ENCODE assay signal across 21 mouse cellular contexts in genomic region chr2:90922636-90923035, GRCm38 (mm10). TPM values are rescaled to one million over a fixed set of nuclear protein-coding genes. Genes with fewer than 3 reads are reported as not detected.
DNase-seq lines count a peak whose midpoint lies in the region; TF ChIP-seq lines count a peak whose summit lies in the region.
"Had no signal": no experiment of that assay in that cellular context is flagged by ENCODE, and none has a peak within 500 bp of the region (broad histone marks: within the 10 kb centered on the region; RNA-seq: fewer than 3 reads in every experiment).

No protein-coding gene starts in this region.

- no peaks in the 10 kb centered on the region for H3K36me3 ChIP-seq in myocyte (ENCODE audit: control insufficient read depth, insufficient read depth)
- H3K36me3 ChIP-seq: embryonic facial prominence, embryonic 10.5 days; embryonic facial prominence, embryonic 12.5 days; forebrain, embryonic 15.5 days; G1E had no signal

- H3ac ChIP-seq in myocyte (ENCODE audit: control insufficient read depth, insufficient read length) = no peak overlapping the region

- no peak for TF ChIP-seq POLR2A in myocyte (IDR thresholded peaks at IDR 0.05; ENCODE audit: insufficient read length, low read depth)

- H3K4me3 ChIP-seq in myocyte = no peak overlapping the region
- H3K4me3 ChIP-seq: embryonic facial prominence, embryonic 10.5 days; embryonic facial prominence, embryonic 12.5 days; forebrain, embryonic 13.5 days; forebrain, embryonic 15.5 days had no signal

- H3K4me2 ChIP-seq in myocyte (ENCODE audit: low read depth) = no peak overlapping the region
- H3K4me2 ChIP-seq: embryonic facial prominence, embryonic 12.5 days; forebrain, embryonic 13.5 days; forebrain, embryonic 15.5 days had no signal

- no peaks in the 10 kb centered on the region for H3K27me3 ChIP-seq in myocyte (ENCODE audit: control insufficient read depth, insufficient read depth, insufficient read length)
- H3K27me3 ChIP-seq: embryonic facial prominence, embryonic 12.5 days; forebrain, embryonic 13.5 days; forebrain, embryonic 15.5 days had no signal

- no peaks in the 10 kb centered on the region for H3K79me2 ChIP-seq in myocyte (ENCODE audit: control insufficient read depth, insufficient read depth)

- DNase-seq in 416B (ENCODE audit: low read depth) (peak; percentile 68), NIH3T3 (ENCODE audit: low read depth) (peak; percentile 82)
- DNase-seq in right cerebral cortex, postnatal 10 days (ENCODE audit: low spot score in 2 of 2) = no peak
- DNase-seq in kidney, postnatal 10 days = no peak
- no peak for DNase-seq in heart, postnatal 4 days
- DNase-seq: adrenal gland, adult 2 months; adrenal gland, postnatal 14 days; adrenal gland, postnatal 36 days; cerebellum, adult 11-12 months; cerebellum, adult 2 months; cerebellum, adult 9-10 months; cerebellum, postnatal 10 days; cerebellum, postnatal 25 days; forebrain, postnatal 0 days had no signal

TF ChIP-seq in myocyte, 11 proteins besides CTCF, POLR2A, EP300 and RAD21:
- TF ChIP-seq CEBPB (IDR thresholded peaks at IDR 0.05; ENCODE audit: insufficient read depth, poor library complexity, severe bottlenecking) = peak; percentile 74
- no peak for TF ChIP-seq MYOG (IDR thresholded peaks at IDR 0.05; ENCODE audit: control insufficient read depth in 1 of 3, insufficient read depth in 1 of 3, insufficient read length in 2 of 3, low read depth in 2 of 3)

RNA-seq across cellular contexts. Expression of gene Celf1, which starts 17.5 kb away (rescaled TPM):
- 27.1 TPM for polyA plus RNA-seq in myocyte (2012; fragmentation: generic; extraction: Trizol)
- total RNA-seq in heart, postnatal 4 days (2021) = 100 to 1,000 TPM; 135 to 145 TPM

RNA-seq across cellular contexts. Expression of gene Ndufs3, which starts 18.0 kb away (rescaled TPM):
- polyA plus RNA-seq in myocyte (2012; fragmentation: generic; extraction: Trizol) = 268 TPM
- 100 to 1,000 TPM; 538 to 543 TPM for total RNA-seq in heart, postnatal 4 days (2021)

RNA-seq across cellular contexts. Expression of gene Kbtbd4, which starts 18.1 kb away (rescaled TPM):
- 11.9 TPM for polyA plus RNA-seq in myocyte (2012; fragmentation: generic; extraction: Trizol)
- total RNA-seq in heart, postnatal 4 days (2021) = 10 to 100 TPM; 18.2 to 18.8 TPM

RNA-seq across cellular contexts. Expression of gene C1qtnf4, which starts 37.0 kb away (rescaled TPM):
- polyA plus RNA-seq in myocyte (2012; fragmentation: generic; extraction: Trizol) = 0.04 TPM
- 1 to 10 TPM; 7.4 to 7.8 TPM for total RNA-seq in heart, postnatal 4 days (2021)
- total RNA-seq: CH12.LX had no signal
- polyA plus RNA-seq: G1E had no signal

Comparison
In these comparisons a context has a peak if more than half of its experiments do, and no peak if none do; other contexts are left out.
1. DNase-seq: peak in 416B (single experiment) and NIH3T3 (single experiment); none in right cerebral cortex, postnatal 10 days (0 of 2), kidney, postnatal 10 days (single experiment) and heart, postnatal 4 days (single experiment).